Mouse (Mus musculus) thymus, adult 18-20 months (tissue): ENCODE data around the gene Il34.
"Not testable (repeated sequence)": the region's sequence is repeated elsewhere in the genome, so short reads cannot be mapped to it uniquely, and the experiment has no call there.

Experiments used
- DNase-seq, 2 experiments: peaks; one replicate each; pipeline ENCODE4 v3.0.0; 2022; ENCODE audit warnings: mixed read lengths in 2 of 2

Il34 gene

DNA sequence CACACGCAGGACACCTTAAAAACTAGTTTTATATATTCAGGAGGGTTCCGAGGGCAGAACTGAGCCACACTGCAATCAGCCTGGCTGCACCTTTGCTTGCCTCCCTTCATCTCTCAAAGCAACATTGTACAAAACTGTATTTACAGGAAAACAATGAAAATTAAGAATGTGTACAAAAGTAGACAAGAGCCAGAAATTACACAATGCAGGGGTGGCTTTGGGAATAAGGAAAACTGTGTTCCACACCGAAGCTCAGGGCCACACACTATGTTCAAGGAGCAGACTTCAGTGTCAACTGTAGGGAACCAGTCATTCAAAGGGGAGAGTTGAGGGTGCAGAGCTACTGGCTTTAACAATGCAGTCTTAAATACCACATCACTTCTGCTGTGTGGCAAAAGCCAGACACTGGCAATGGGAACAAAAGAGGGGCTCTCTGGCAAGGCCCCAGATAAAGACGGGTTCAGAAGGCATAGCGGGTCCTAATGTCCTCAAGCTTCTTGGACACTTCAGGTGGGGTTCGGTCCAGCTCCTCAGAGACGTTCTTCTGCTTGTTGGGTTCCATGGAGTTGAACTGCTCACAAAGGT is 4.8 kb upstream of the Il34 start:
- no peak for DNase-seq

DNA sequence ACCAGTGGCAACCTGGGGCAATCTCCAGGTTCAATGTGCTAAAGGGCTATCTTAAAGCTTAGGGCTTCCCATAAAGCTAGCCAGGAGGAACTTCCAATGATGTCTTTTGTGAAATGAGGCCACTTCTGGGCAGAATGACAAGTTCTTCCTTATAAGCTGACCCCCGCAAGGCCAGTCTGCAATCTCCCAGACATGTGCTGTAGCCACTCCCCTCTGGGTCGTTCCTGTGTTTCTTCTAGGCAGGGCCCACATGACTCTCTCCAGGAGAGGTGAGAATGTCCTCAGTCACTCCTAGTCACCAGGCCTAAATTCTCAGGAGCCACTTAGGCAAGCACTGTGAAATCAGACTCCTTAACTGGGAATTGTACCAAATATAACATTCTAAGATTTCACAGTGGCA is 4.1 kb upstream of the Il34 start:
- DNase-seq = no peak

DNA sequence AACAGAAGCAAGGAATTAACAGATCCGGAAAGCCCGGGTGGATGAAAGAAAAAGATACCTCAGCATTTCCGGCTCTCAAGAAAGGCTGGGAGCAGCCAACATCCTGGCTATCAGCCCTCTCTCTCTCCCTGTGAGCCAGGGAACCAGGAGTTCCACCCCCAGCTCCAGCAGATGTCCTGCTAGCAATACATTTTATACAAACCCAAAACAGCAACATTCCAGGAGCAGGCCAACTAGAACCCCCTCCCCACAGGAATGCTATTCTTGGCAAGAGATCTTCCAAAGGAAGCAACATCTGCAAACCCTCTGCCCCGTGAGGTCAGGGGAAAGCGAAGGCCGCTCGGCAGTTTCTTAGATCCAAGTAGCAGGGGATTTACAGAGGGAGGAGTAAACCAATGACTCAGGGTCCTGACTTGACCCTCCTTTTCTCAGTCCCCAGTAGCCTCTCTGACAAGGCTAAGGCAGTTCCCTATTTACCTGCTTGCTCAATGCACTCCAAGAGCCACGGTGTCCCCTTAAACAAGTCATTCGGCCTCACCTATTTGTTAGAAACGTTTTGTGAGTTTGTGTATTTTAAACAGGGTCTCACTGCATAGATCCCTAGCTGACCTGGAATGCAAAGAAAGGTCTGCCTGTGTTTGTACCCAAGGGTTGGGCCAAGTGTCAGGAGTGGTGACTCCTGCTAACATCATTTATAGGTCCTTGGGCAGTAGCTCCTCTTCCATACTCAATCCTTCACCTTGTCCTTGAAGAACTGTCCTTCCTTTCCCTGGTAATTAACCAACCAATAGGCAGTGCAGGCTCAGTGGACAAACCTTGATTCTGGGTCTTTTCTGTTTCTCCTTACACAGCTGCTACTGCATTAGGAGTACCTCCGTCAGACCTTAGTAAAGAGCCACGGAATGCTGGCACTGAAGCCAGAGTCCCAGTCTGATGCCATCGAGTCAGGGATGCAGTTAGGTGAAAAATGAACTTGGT is 3.1 kb upstream of the Il34 start:
- DNase-seq = no peak

DNA sequence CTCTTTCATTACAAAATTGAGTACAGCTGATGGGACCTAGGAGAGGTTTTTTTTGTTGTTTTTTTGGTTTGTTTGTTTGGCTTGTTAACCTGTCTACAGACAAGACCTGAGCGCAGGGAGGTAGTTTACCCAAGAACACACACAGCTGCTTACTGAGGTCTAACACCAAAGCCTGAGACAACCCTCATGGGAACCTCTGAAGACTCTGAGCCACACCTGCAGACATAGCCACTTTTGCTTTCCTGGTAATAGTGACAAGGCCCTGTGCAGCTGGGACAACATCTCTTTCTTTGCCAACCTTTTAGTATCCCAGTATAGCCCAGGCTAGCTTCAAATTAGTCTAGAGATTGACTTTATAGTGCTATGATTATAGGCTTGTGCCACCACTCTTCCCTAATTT is 422 bp upstream of the Il34 start:
- DNase-seq = peak in 1 of 2 experiments; percentile 31

DNA sequence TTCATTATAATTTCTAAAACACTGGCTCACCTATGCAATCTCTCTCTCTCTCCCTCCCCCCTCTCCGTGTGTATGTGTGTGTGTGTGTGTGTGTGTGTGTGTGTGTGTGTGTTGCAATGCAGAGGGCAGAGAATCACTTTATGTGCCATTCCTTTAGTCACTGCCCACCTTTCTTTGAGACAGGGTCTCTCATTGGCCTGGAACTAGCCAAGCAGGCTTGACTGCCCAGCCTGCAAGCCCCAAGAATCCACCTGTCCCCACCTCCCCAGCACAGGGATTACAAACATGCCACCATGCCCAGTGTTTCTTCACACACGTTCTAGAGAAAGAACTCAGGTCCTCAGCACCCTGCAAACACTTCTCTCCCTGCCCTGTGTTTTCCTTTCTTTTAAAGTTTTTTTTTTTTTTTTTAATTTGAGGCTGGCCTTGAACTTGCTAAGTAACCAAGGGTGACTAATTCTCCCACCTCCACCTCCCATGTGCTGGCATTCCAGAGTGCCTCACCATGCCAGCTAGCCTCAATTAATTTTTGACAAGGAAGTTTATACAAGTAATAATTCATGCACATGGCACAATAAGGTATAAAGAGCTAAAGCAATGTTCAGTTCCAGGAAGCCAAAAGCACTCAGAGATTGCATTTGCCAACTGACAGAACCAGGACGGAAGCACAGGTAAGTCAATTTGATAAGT is 754 bp downstream of the Il34 start:
- no peak for DNase-seq

DNA sequence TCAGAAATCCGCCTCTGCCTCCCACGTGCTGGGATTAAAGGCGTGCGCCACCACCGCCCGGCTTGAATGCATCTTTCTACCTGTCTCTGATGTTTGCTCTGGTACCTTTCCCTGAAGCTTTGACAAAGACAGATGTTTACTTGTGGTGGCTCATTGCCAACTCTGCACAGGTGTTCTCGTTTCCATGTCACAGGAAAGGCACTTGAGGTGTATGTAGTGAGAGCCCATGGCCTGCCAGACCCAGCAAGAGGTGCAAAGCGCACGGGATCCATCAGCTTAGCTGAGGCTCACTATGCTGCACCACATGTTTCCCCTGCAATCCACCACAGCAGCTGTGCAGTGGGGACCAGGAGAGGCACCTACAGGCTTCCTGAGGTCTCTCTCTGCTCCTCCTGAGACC is 1.9 kb downstream of the Il34 start:
- DNase-seq = peak; percentile 25 to 52

DNA sequence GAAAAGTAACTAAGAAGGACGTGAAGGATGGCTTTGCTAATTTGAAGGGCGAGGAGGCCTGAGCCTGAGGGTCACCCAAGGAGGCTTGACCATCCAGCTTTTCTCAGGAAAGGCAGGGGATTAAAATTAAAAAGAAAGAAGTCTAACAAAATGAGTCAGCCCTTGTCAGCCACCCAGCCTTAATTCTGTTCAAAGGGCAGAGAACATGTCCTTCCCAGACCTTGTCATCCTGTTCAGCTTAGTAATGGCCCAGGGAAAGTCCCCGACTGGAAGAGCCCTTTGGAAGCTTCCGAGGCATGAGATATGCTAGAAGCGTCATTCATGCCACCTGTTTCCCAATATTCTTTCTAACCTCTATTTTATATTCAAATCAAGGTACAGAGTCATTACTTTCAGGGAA is 2.7 kb downstream of the Il34 start:
- DNase-seq = no peak

DNA sequence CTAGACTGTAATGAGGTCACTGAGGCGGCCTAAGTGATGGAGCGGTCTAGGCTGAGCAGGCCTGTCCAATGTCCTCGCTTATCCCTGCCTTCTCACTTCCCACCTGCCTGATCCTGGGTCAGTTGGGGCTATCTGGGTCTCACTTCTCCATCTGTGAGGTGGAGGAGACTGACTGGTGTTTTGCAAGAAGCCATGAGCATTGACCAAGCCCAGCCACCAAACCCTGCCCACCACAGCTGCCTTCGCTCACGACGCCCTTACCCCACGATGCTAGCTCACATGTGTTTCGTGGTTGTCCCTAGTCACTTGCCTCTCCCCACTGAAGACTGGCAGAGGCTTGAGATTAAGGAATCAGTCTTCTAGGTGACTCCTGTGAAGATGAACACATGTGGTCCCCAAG is 8.6 kb downstream of the Il34 start:
- DNase-seq = no peak

DNA sequence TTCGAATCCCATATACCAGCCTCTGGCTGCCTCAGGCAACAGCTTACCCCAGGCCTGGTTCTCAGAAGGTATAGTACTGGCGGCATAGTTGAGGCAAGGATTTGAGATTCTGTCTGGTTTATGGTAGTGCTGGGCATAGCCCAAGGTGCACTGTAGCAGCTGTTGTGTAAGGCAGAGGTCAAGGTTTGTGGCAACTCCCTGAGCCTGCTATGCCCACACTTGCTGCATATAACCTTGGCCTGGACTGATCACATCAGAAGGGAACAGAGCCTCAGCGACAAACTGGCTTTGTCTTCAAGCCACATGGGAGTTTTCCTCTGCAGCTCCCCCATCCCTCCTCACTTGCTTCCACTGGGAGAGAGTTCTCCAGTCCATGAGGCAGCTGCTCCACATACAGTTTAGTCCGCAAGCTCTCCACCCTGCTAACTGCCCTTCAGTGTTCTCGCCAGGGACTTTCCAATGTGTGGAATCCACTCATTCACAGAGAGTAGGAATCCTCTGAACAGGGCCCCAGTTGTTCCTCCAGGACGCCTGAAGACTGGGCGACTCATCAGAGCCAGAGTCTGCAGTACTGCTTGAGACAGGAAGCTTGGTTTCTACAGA is 11.3 kb downstream of the Il34 start:
- DNase-seq = no peak

DNA sequence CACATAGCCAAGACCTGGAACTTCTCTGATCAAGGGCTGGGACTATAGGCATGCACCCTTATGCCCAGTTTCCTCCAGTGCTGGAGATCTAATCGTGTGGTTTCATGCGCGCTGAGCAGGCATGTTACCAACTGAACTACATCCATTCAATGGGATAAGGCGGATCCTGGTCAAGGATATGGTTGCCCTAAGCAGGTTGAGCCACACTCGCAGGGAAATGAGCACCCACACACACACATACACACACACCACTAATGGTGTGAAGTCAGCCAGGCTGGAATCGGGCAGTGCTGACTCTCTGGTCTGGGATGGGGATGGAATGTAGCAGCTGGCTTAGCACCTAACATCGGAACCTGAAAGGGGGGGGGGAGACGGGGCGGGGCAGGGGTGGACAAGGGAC is 11.8 kb downstream of the Il34 start:
- DNase-seq = no peak

DNA sequence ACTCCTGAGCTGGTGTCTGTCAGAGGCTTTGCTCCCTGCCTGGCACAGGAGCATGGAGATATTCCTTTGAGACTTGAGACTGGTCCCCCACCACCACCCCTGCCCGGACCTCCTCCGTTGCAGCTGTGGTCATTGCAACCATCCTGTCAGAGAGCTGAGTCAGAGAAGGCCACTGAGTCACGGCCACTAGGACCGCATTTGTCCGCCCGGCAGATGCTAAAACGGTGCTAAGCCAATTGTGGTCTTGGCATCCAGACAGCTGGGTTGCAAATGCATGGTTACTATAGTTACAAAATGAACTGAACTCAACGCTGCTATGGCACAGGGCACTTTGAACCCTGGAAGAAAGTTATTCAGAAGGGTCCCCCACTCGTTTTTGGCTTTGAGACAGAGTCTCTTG is 12.2 kb downstream of the Il34 start:
- no peak for DNase-seq

DNA sequence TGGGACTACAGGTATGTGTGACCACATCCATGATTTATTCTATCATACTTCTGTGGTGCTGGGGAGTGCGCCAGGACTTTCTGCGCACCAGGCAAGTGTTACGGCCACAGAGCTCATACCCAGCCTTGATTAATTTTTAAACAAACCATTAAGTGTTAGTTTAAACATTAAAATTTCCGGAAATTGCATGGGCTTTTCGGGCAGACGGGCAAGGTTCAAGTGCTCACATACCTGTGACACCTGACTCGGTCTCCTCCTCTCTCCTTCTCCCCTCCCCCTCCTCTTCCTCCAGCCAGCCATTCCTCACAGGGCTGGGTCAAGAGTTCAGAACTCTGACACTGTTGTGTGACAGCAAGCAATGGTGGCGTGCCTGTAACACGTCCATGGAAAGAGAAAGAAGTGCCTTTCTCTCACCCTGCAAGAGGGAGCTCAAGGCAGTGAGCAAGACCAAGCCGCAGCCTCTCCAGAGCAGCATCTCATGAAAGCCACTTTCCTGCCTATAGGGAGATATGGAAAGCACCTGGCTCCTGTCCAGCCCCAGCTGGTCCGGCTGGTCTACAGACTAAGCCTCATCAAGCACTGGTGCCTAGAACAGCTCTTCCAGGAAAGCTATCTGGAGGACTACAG is 13.0 kb downstream of the Il34 start:
- no peak for DNase-seq

DNA sequence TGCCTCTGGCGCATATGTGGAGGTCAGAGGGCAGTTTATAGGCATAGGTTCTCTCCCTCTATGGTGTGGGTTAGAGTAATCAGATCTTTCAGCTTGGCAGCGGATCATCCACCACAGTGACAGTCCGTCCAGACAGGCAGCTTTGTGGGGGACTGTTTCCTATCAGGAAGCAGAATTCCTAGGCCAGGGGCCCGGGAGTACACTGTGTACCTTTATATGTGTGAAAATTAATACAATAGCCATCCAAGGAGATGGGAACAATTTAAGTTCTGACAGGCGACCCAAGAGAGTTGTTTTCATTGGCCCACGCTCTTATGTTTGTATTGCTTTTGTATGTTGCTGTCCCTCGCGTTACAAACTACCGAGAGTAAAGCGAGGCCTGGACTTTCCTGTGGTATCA is 14.6 kb downstream of the Il34 start:
- DNase-seq = no peak

DNA sequence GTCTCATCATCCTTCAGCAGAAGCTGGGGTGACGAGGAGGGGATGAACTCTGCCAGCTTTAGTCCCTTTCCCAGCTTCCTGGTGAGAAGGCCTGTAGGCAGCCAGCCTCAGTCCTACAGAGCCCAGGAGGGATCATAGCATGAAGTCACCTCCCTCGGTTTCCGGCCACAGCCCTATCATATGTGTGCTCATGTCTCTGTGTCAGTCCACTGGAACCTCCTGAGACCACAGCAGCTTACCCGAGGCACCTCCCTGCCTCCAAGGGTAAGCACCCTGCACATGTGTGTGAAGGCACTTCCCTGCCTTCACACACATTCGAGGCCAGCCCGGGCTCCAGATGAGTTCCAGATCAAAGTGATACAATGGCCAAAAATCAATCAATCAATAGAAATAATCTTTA is 15.5 kb downstream of the Il34 start:
- no peak for DNase-seq

DNA sequence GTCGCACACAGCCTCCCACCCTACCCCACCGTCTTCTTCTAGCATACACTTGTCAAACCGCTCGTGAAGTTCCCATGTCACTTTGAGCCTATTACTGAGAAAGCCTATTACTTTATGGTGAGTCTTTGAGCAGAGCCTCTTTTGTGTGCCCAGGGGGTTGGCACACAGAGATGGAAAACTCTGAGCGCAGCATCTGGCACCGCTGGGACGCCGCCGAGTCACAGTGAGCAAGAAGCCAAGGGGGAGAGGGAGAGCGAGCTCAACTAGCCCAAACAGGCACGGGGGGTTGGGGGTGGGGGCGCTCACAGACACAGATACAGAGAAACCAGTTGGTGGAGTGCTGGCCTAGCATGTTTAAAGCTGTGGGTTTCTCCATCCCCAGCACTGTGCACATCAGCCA is 16.2 kb downstream of the Il34 start:
- DNase-seq = no peak

DNA sequence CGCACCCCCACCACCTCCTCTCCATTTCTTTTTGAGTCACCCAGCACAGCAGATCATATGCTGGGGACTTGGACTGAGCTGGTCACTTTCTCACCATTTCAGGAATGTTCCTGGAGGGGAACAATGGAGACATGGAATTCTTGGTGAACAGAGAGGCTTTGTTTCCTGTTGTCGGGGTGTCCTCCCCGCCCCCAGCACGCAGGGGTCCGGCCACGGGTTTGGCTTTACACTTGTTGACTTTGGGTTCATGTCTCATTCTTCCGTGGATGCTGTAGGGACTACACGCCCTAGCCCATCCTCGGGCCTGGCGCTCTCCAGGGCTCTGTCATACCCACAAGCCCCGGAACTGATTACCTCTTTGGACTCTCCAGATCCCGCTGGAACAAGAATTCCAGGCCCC is 16.7 kb downstream of the Il34 start:
- DNase-seq = no peak

DNA sequence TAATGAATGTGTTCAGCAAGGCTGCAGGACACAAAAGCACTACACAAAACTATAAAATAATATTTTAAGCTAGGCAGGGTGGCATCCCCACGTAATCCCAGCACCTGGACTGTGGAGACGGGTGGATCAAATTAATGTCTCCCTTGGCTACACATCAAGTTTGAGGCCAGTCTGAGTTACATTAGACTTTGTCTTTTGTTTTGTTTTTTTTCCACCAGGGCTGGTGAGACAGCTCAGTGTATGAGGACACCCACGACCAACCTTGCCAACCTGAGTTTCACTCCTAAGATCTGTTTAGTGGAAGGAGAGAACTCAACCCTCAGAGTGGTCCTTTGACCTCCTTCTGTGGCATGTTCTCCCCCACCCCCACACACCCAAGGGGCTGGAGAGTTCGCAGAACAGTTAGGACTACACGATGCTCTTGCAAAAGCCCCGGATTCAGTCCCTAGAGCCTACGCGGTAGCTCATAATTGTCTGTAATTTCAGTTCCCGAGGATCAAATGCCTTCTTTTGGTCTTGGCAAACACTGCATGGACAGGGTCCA is 18.2 kb downstream of the Il34 start:
- no peak for DNase-seq

DNA sequence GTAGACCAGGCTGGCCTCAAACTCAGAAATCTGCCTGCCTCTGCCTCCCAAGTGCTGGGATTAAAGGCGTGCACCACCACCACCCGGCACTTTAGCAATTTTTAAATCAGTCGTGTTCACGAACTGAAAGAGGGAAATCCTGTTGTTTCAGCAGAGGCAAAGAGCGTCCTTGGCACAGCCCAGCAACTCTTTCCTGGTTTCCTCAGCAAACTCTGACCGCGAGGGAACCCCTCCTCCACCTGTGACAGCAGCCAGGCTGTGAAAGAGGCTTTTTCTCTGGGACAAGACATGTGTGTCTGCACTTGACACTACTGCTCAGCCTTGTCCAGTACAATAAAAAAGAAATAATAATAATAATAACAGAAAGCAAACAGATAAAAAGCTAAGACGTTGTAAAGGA is 18.8 kb downstream of the Il34 start:
- DNase-seq = no peak

DNA sequence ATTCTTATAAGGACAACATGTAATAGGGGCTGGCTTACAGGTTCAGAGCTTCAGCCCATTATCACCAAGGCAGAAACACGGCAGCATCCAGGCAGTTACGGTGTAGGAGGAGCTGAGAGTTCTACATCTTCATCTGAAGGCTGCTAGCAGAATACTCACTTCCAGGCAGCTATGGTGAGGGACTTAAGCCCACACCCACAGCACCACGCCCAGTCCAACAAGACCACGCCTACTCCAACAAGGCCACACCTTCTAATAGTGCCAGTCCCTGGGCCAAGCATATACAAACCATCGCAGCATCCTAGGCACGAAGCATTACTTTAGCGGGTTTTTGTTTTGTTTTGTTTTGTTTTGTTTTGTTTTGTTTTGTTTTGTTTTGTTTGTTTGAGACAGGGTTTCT is 19.2 kb downstream of the Il34 start:
- not testable (repeated sequence) for DNase-seq

DNA sequence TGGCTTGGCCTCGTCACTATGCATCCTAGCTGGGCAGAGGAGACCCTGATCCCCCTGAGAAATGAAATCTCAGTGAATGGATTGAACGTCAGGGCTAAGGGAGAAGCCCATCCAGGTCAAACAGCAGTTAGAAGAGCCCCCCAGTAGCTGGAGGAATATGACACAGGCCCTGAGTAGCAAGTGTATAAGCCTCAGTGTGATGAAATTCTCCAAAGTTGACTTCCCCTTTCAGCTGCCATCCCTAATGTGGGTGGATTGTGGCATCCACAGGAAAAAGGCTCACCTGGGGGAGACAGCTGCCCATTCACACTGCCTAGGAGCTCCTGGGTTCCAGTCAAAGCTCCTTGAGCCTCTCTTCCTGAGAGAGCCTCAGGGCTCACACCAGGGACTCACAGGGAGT is 20.4 kb downstream of the Il34 start:
- DNase-seq = no peak

DNA sequence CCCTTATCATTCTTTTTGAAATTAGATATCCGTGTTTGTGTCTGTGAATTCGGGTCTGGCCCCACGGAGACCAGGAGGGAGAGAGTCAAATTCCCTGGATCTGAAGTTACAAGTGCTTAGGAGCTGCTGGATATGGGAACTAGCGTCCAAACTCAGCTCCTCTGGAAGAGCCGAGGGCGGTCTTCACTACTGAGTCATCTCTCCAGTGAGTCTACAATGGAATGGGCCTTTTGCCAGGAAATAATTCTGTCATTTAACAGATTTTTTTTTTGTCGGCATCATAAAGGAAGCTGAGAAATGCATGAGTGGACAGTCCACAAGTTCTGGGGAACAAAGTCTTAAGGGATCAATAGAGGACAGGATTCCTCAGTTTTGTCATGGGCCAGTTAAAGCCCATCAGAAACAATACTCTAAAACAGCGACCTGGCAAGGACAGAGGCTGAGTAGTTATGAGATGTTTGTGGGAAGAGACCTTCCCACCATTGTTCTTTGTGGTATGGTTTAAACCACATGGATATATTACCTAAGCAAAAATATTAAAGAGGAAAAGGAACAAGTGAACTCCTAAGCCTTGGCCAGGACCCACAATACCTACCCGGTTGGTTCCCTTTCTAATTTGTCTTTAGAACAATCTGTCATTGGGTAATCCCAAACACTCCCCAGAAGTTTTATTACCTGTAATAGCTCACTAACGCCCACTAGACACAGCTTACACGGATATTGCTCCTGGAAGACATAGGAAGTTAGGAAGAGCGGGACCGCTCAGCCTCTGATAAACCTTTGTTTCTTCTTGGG is 25.6 kb downstream of the Il34 start:
- no peak for DNase-seq

DNA sequence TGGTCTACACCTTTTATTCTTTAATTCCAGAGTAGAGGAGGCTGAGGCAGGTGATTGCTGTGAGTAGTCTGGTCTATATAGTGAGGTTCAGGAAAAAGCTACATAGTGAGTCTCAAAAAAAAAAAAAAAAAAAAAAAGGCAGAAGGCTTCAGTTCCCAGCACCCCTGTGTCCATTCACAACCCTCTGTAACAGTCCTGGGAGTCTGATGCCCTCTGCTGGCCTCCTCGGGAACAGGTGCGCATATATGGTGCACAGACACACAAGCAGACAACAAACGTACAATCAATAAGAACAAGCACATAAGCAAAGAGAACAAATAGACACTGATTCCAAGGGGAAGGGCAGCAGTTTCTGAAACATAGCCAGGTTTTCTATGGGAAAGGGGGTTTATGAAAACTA is 29.4 kb downstream of the Il34 start:
- no peak for DNase-seq
